Mouse (Mus musculus): Measurements from ENCODE around the gene Cacnb3. TPM values are rescaled to one million over a fixed set of nuclear protein-coding genes. Genes with fewer than 3 reads are reported as not detected.

The Cacnb3 gene
- polyA plus RNA-seq, 1 experiment from 2014 or later = 55.7 TPM

- H3K9me3 ChIP-seq = no peaks in the 10 kb centered on the region
- 4% methylated on average over 48 of the region's 48 CpGs for WGBS
Observed at GRCm38 (mm10) chr15:98662567-98663545, 32.2 kb downstream of the Cacnb3 start, which contains the start of gene Ddx23. Gene Ddx23 (minus strand): TSS chr15:98662894.

GRCm38 (mm10) chr15:98664042-98664907, 33.6 kb downstream of the Cacnb3 start:
- H3K36me3 ChIP-seq = peaks cover 11% of the 10 kb centered on the region
- no peak overlapping the region for H3K27ac ChIP-seq
- no peak overlapping the region for H3K4me2 ChIP-seq
- 76% methylated on average over 11 of the region's 11 CpGs for WGBS
- no peaks in the 10 kb centered on the region for H3K27me3 ChIP-seq
- H3K4me3 ChIP-seq = no peak overlapping the region
- peaks cover 13% of the 10 kb centered on the region; the same call in 1 of the 2 replicates for H3K4me1 ChIP-seq
- no peaks in the 10 kb centered on the region for H3K9me3 ChIP-seq
- no peak overlapping the region for H3K9ac ChIP-seq
- no peak for ATAC-seq (ENCODE audit: insufficient number of reproducible peaks, insufficient read depth, low FRiP score, low TSS enrichment, low read depth)

More at GRCm38 (mm10) chr15:98662567-98663545, 32.2 kb downstream of the Cacnb3 start, which contains the start of gene Ddx23:
- peak within 1 kb of the TSS; percentile 88 for H3K4me3 ChIP-seq
- peak; percentile 90 for ATAC-seq (ENCODE audit: insufficient number of reproducible peaks, insufficient read depth, low FRiP score, low TSS enrichment, low read depth)
- H3K4me1 ChIP-seq = peaks cover 13% of the 10 kb centered on the region; the same call in 1 of the 2 replicates
- H3K9ac ChIP-seq = peak within 1 kb of the TSS; percentile 97
- H3K27ac ChIP-seq = peak within 1 kb of the TSS; percentile 93
- H3K27me3 ChIP-seq = no peaks in the 10 kb centered on the region
- peak within 1 kb of the TSS; percentile 79 for H3K4me2 ChIP-seq
- peaks cover 25% of the 10 kb centered on the region for H3K36me3 ChIP-seq

- 63% methylated on average over 4 of the region's 4 CpGs for WGBS
- Histone ChIP-seq H3K4me2 (no peak overlapping the region), H3K27me3 (peaks cover 51% of the 10 kb centered on the region), H3K4me1 (peaks cover 22% of the 10 kb centered on the region), H3K9me3 (no peaks in the 10 kb centered on the region), H3K4me3 (no peak overlapping the region), H3K27ac (no peak overlapping the region), H3K36me3 (no peaks in the 10 kb centered on the region), H3K9ac (no peak overlapping the region)
- no peak for ATAC-seq (ENCODE audit: insufficient number of reproducible peaks, insufficient read depth, low FRiP score, low TSS enrichment, low read depth)
Observed at GRCm38 (mm10) chr15:98672592-98672991, 42.0 kb downstream of the Cacnb3 start.

- H3K4me2 ChIP-seq = no peak overlapping the region
- H3K4me3 ChIP-seq = no peak overlapping the region
- ATAC-seq (ENCODE audit: insufficient number of reproducible peaks, insufficient read depth, low FRiP score, low TSS enrichment, low read depth) = no peak
- no peaks in the 10 kb centered on the region for H3K36me3 ChIP-seq
- H3K4me1 ChIP-seq = peaks cover 22% of the 10 kb centered on the region
- no peak overlapping the region for H3K27ac ChIP-seq
- no peak overlapping the region for H3K9ac ChIP-seq
- WGBS = 77% methylated on average over 7 of the region's 7 CpGs
- H3K9me3 ChIP-seq = no peaks in the 10 kb centered on the region
- peaks cover 62% of the 10 kb centered on the region for H3K27me3 ChIP-seq
Observed at GRCm38 (mm10) chr15:98673732-98674131, 43.1 kb downstream of the Cacnb3 start.

- no peaks in the 10 kb centered on the region for H3K36me3 ChIP-seq
- 38% methylated on average over 7 of the region's 7 CpGs for WGBS
- no peak overlapping the region for H3K4me3 ChIP-seq
- no peak overlapping the region for H3K27ac ChIP-seq
- peaks cover 22% of the 10 kb centered on the region for H3K4me1 ChIP-seq
- no peak overlapping the region for H3K4me2 ChIP-seq
- peaks cover 67% of the 10 kb centered on the region for H3K27me3 ChIP-seq
- ATAC-seq (ENCODE audit: insufficient number of reproducible peaks, insufficient read depth, low FRiP score, low TSS enrichment, low read depth) = no peak
- no peaks in the 10 kb centered on the region for H3K9me3 ChIP-seq
- H3K9ac ChIP-seq = 0 out of 2 replicates have a peak overlapping the region, but pooled peaks have one; percentile 4
Observed at GRCm38 (mm10) chr15:98674284-98674993, 43.8 kb downstream of the Cacnb3 start.

GRCm38 (mm10) chr15:98674994-98675545, 44.4 kb downstream of the Cacnb3 start:
- WGBS = 19% methylated on average over 11 of the region's 11 CpGs
- no peaks in the 10 kb centered on the region for H3K36me3 ChIP-seq
- H3K27ac ChIP-seq = no peak overlapping the region
- H3K4me2 ChIP-seq = peak overlapping the region; percentile 38; the same call in 1 of the 2 replicates
- peaks cover 22% of the 10 kb centered on the region for H3K4me1 ChIP-seq
- H3K9ac ChIP-seq = 0 out of 2 replicates have a peak overlapping the region, but pooled peaks have one; percentile 4
- H3K27me3 ChIP-seq = peaks cover 65% of the 10 kb centered on the region
- no peak for ATAC-seq (ENCODE audit: insufficient number of reproducible peaks, insufficient read depth, low FRiP score, low TSS enrichment, low read depth)
- no peaks in the 10 kb centered on the region for H3K9me3 ChIP-seq
- H3K4me3 ChIP-seq = 0 out of 2 replicates have a peak overlapping the region, but pooled peaks have one; percentile 6

GRCm38 (mm10) chr15:98675634-98676250, 45.1 kb downstream of the Cacnb3 start:
- peak overlapping the region; percentile 46; the same call in 1 of the 2 replicates for H3K9ac ChIP-seq
- H3K4me3 ChIP-seq = peak overlapping the region; percentile 22; the same call in 1 of the 2 replicates
- ATAC-seq (ENCODE audit: insufficient number of reproducible peaks, insufficient read depth, low FRiP score, low TSS enrichment, low read depth) = no peak
- peaks cover 62% of the 10 kb centered on the region for H3K27me3 ChIP-seq
- H3K27ac ChIP-seq = no peak overlapping the region
- no peaks in the 10 kb centered on the region for H3K36me3 ChIP-seq
- no peaks in the 10 kb centered on the region for H3K9me3 ChIP-seq
- H3K4me1 ChIP-seq = peaks cover 22% of the 10 kb centered on the region
- 9% methylated on average over 14 of the region's 14 CpGs for WGBS
- H3K4me2 ChIP-seq = peak overlapping the region; percentile 38

- Histone ChIP-seq H3K36me3 (no peaks in the 10 kb centered on the region), H3K4me3 (peak overlapping the region; percentile 42), H3K27me3 (peaks cover 62% of the 10 kb centered on the region), H3K4me1 (peaks cover 22% of the 10 kb centered on the region), H3K4me2 (peak overlapping the region; percentile 80), H3K9ac (no peak overlapping the region), H3K9me3 (no peaks in the 10 kb centered on the region), H3K27ac (no peak overlapping the region)
- 4% methylated on average over 9 of the region's 9 CpGs for WGBS
- no peak for ATAC-seq (ENCODE audit: insufficient number of reproducible peaks, insufficient read depth, low FRiP score, low TSS enrichment, low read depth)
Observed at GRCm38 (mm10) chr15:98676471-98676870, 45.8 kb downstream of the Cacnb3 start.

GRCm38 (mm10) chr15:98676940-98677728, 46.5 kb downstream of the Cacnb3 start, which contains the start of gene Rnd1:
Gene Rnd1 (minus strand): TSS chr15:98677461.
- H3K9ac ChIP-seq = 0 out of 2 replicates have a peak within 1 kb of the TSS, but pooled peaks have one; percentile 40
- no peak within 1 kb of the TSS for H3K27ac ChIP-seq
- no peaks in the 10 kb centered on the region for H3K9me3 ChIP-seq
- peaks cover 62% of the 10 kb centered on the region for H3K27me3 ChIP-seq
- no peaks in the 10 kb centered on the region for H3K36me3 ChIP-seq
- peak within 1 kb of the TSS; percentile 42 for H3K4me3 ChIP-seq
- H3K4me1 ChIP-seq = peaks cover 22% of the 10 kb centered on the region
- peak within 1 kb of the TSS; percentile 80 for H3K4me2 ChIP-seq
- ATAC-seq (ENCODE audit: insufficient number of reproducible peaks, insufficient read depth, low FRiP score, low TSS enrichment, low read depth) = peak; percentile 86
- WGBS = under 1% methylated on average over 37 of the region's 37 CpGs

Measured in embryonic facial prominence, embryonic 13.5 days (tissue).